Mouse (Mus musculus) neural tube, embryonic 11.5 days (tissue): Measurements from ENCODE around the gene F11r. TPM values are rescaled to one million over a fixed set of nuclear protein-coding genes. Genes with fewer than 3 reads are reported as not detected.

Experiments used
- ATAC-seq: fragments of 200-750 bp; cut with Nextera tagmentation; 2 replicates; pipeline ENCODE4 v1.8.0; 2017; ENCODE audit warnings: moderate number of reproducible peaks, mild to moderate bottlenecking, moderate TSS enrichment, moderate library complexity; ENCODE audit not compliant: insufficient read depth, low FRiP score, low TSS enrichment
- DNase-seq: peaks from one replicate; pipeline ENCODE4 v3.0.0-alpha.2; 2015; ENCODE audit warnings: low spot score
- H3K27ac ChIP-seq: fragments of 300-500 bp; sonication (generic); 2 replicates; pipeline ENCODE4 v1.5.1; 2014; ENCODE audit warnings: low read depth, mild to moderate bottlenecking, low read length
- H3K27me3 ChIP-seq: fragments of 300-500 bp; sonication (generic); 2 replicates; pipeline ENCODE4 v1.6.1; 2014; ENCODE audit warnings: mild to moderate bottlenecking, low read length, mixed read lengths; ENCODE audit not compliant: control insufficient read depth, insufficient read depth
- H3K36me3 ChIP-seq: fragments of 300-500 bp; sonication (generic); 2 replicates; pipeline ENCODE4 v1.6.1; 2014; ENCODE audit warnings: mild to moderate bottlenecking, low read length, moderate library complexity, mixed read lengths; ENCODE audit not compliant: control insufficient read depth, insufficient read depth
- H3K4me1 ChIP-seq: fragments of 300-500 bp; sonication (generic); 2 replicates; pipeline ENCODE4 v1.6.1; 2014; ENCODE audit warnings: low read length, mixed read lengths; ENCODE audit not compliant: control insufficient read depth, insufficient read depth
- H3K4me2 ChIP-seq: fragments of 300-500 bp; sonication (generic); 2 replicates; pipeline ENCODE4 v1.6.1; 2014; ENCODE audit warnings: low read depth, mild to moderate bottlenecking, moderate library complexity
- H3K4me3 ChIP-seq: fragments of 300-500 bp; sonication (generic); 2 replicates; pipeline ENCODE4 v1.5.1; 2014; ENCODE audit warnings: low read depth, low read length
- H3K9ac ChIP-seq: fragments of 300-500 bp; sonication (generic); 2 replicates; pipeline ENCODE4 v1.6.1; 2014; ENCODE audit warnings: mild to moderate bottlenecking, low read length
- H3K9me3 ChIP-seq: fragments of 300-500 bp; sonication (generic); 2 replicates; pipeline ENCODE4 v1.6.1; 2016; ENCODE audit warnings: low read length; ENCODE audit not compliant: control insufficient read depth
- WGBS: fragments of 180-500 bp; shearing (Covaris S2); extraction: QIAGEN DNeasy Blood & Tissue Kit; methylation state at CpG from one replicate; pipeline ENCODE4 v1.1.7; 2014; 5-methylcytosine and 5-hydroxymethylcytosine counted together
- polyA plus RNA-seq: library from polyadenylated mRNA; unstranded; fragments of >200 nt; fragmentation: Nextera tagmentation; extraction: Ambion mirVana; gene quantifications from 2 replicates; pipeline ENCODE4 v1.2.1, GENCODE M21; 2014

F11r gene
- polyA plus RNA-seq, 1 experiment from 2014 or later = 21.0 TPM

DNA sequence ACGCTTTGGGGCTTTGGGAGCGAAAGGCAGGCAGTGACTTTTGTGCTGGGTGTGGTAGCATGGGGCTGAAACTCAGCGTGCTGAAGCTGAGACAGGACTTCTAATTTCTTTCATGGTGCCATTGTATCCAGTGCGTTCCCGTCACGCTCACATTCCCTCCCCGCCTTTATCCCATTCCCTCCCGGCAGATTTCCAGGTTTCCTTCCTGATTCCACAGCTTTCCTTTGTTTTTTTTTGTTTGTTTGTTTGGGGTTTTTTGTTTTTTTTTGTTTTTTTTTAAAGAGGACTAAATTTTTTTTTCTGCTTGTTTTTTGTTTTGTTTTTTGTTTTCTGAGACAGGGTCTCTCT lies 5.1 kb downstream of the F11r start:
- 81% methylated on average over 8 of the region's 8 CpGs for WGBS

GRCm38 (mm10) chr1:171445050-171445449 lies 7.7 kb downstream of the F11r start:
- ATAC-seq (no peak), DNase-seq (no peak)
- H3K4me1 ChIP-seq = no peaks in the 10 kb centered on the region
- peaks cover 3% of the 10 kb centered on the region; the same call in 1 of the 2 replicates for H3K9me3 ChIP-seq
- H3K36me3 ChIP-seq = no peaks in the 10 kb centered on the region
- no peak overlapping the region for H3K4me3 ChIP-seq
- no peak overlapping the region for H3K4me2 ChIP-seq
- H3K27ac ChIP-seq = no peak overlapping the region
- H3K27me3 ChIP-seq = no peaks in the 10 kb centered on the region
- 88% methylated on average over 5 of the region's 5 CpGs for whole genome bisulfite sequencing
- H3K9ac ChIP-seq = no peak overlapping the region

More for the DNA sequence above, 5.1 kb downstream of the F11r start:
- Histone ChIP-seq H3K4me2 (no peak overlapping the region), H3K4me3 (no peak overlapping the region), H3K36me3 (no peaks in the 10 kb centered on the region), H3K27ac (no peak overlapping the region), H3K27me3 (peaks cover 17% of the 10 kb centered on the region), H3K9me3 (peaks cover 3% of the 10 kb centered on the region; the same call in 1 of the 2 replicates), H3K9ac (no peak overlapping the region), H3K4me1 (peaks cover 5% of the 10 kb centered on the region; the same call in 1 of the 2 replicates)
- DNase-seq = no peak
- ATAC-seq = no peak

- no peak overlapping the region for H3K27ac ChIP-seq
- WGBS = 90% methylated on average over 7 of the region's 7 CpGs
- no peak for DNase-seq
Measured at GRCm38 (mm10) chr1:171446854-171447253, 9.5 kb downstream of the F11r start.

DNA sequence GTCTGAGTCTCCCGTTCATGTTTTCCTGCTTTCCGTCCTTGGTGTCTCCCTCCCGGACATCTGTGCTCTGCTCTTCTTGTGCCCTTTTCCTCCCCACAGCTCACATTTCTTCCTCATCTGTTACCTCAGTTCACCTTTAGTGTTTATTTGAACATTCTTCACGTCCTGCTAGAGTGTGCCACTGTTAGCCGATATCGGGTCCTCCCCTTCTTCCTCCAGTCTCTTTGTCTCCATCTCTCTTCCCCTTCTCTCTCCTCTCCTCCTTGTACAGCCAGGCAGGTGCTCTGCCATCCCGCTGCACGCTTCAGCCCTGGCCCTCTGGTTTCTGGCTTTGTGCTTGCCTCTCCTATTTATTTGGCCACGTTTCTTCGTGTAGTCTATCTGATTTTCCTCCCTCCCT lies 10.4 kb downstream of the F11r start:
- Histone ChIP-seq H3K4me3 (no peak overlapping the region), H3K4me2 (no peak overlapping the region), H3K27ac (no peak overlapping the region), H3K27me3 (no peaks in the 10 kb centered on the region), H3K9me3 (peaks cover 3% of the 10 kb centered on the region; the same call in 1 of the 2 replicates), H3K9ac (no peak overlapping the region), H3K36me3 (no peaks in the 10 kb centered on the region), H3K4me1 (no peaks in the 10 kb centered on the region)
- ATAC-seq (no peak), DNase-seq (no peak)
- WGBS = 71% methylated on average over 10 of the region's 10 CpGs

More at GRCm38 (mm10) chr1:171446854-171447253, 9.5 kb downstream of the F11r start:
- ATAC-seq = no peak
- Histone ChIP-seq H3K9me3 (peaks cover 3% of the 10 kb centered on the region; the same call in 1 of the 2 replicates), H3K27me3 (no peaks in the 10 kb centered on the region), H3K4me2 (no peak overlapping the region), H3K4me3 (no peak overlapping the region), H3K4me1 (no peaks in the 10 kb centered on the region), H3K36me3 (no peaks in the 10 kb centered on the region), H3K9ac (no peak overlapping the region)

- DNase-seq (no peak), ATAC-seq (no peak)
- H3K27ac ChIP-seq = no peak overlapping the region
- 90% methylated on average over 11 of the region's 11 CpGs for WGBS
- no peaks in the 10 kb centered on the region for H3K9me3 ChIP-seq
- no peaks in the 10 kb centered on the region for H3K4me1 ChIP-seq
- no peak overlapping the region for H3K9ac ChIP-seq
- no peaks in the 10 kb centered on the region for H3K27me3 ChIP-seq
- no peaks in the 10 kb centered on the region for H3K36me3 ChIP-seq
- no peak overlapping the region for H3K4me3 ChIP-seq
- no peak overlapping the region for H3K4me2 ChIP-seq
Measured at GRCm38 (mm10) chr1:171450062-171450461, 12.7 kb downstream of the F11r start.

DNA sequence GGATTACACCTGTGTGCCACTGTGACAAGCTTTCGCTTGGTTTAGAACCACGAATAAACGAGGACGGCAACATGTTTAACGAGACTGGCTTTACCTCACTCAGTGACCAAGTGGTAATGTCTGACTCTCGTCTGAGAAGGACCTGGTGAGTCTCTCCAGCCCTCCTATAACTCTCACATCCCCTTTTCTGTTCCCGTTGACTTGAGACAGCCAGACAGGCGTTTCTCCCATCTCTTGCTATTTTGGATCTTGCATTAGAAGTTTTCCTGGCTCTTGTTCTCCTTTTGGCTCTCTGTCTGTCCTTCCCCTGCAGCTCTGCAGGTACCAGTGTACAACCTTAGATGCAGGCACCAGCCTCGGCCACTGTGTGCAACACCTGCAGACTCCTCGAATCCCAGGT lies 13.7 kb downstream of the F11r start:
- DNase-seq (no peak), ATAC-seq (no peak)
- H3K27ac ChIP-seq = no peak overlapping the region
- no peaks in the 10 kb centered on the region for H3K27me3 ChIP-seq
- H3K4me3 ChIP-seq = no peak overlapping the region
- no peaks in the 10 kb centered on the region for H3K4me1 ChIP-seq
- H3K9ac ChIP-seq = no peak overlapping the region
- H3K9me3 ChIP-seq = no peaks in the 10 kb centered on the region
- no peaks in the 10 kb centered on the region for H3K36me3 ChIP-seq
- 88% methylated on average over 10 of the region's 10 CpGs for WGBS
- H3K4me2 ChIP-seq = no peak overlapping the region

- DNase-seq (no peak), ATAC-seq (no peak)
- no peak overlapping the region for H3K4me3 ChIP-seq
- H3K9ac ChIP-seq = no peak overlapping the region
- H3K4me2 ChIP-seq = no peak overlapping the region
- WGBS = 80% methylated on average over 5 of the region's 5 CpGs
- no peaks in the 10 kb centered on the region for H3K27me3 ChIP-seq
- H3K27ac ChIP-seq = no peak overlapping the region
- no peaks in the 10 kb centered on the region for H3K4me1 ChIP-seq
- no peaks in the 10 kb centered on the region for H3K36me3 ChIP-seq
- no peaks in the 10 kb centered on the region for H3K9me3 ChIP-seq
Measured at GRCm38 (mm10) chr1:171452522-171452921, 15.2 kb downstream of the F11r start.

DNA sequence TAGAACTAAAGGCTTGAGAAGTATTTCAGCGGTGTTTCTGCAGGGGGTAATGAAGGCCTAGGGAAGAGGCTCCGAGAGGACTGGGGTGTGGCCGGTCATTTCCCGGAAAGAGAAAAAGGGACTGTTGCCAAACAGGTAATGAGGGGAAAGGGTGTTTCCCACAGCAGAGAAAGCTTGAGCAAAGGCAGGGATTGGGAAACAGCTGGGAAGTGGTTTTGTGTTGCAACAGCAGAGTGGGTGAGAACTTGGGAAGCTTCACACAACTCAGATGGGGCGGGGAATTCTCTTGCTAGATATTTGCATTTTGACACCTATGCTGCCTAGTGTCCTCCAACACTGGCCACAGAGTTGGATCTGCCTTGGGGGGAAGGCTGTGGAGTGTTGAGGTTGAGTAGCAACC lies 15.6 kb downstream of the F11r start:
- Histone ChIP-seq H3K9me3 (no peaks in the 10 kb centered on the region), H3K9ac (no peak overlapping the region), H3K27ac (no peak overlapping the region), H3K36me3 (no peaks in the 10 kb centered on the region), H3K4me1 (no peaks in the 10 kb centered on the region), H3K4me2 (no peak overlapping the region), H3K27me3 (no peaks in the 10 kb centered on the region), H3K4me3 (no peak overlapping the region)
- DNase-seq = no peak
- WGBS = 86% methylated on average over 5 of the region's 5 CpGs
- no peak for ATAC-seq

DNA sequence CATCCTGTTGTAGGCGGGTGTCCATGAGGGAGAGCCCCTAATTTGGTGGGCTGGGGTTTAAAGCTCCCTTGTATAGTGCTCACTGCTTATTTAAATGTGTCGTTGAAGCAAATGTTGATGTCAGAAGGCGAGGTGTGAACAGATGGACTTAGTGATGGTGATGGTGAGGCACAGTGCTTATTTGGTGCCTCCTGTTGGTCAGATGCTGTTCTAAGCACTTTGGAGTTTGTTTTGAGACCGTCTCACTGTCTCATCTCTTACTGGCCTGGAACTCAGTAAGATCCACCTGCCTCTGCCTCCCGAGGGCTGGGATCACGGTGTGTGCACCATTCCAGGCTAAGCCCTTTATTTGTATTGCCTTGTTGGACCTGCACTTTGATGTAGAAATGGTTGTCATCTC lies 17.6 kb downstream of the F11r start:
- H3K9me3 ChIP-seq = no peaks in the 10 kb centered on the region
- no peaks in the 10 kb centered on the region for H3K4me1 ChIP-seq
- DNase-seq (no peak), ATAC-seq (no peak)
- H3K27ac ChIP-seq = no peak overlapping the region
- H3K27me3 ChIP-seq = no peaks in the 10 kb centered on the region
- H3K36me3 ChIP-seq = no peaks in the 10 kb centered on the region
- 78% methylated on average over 6 of the region's 6 CpGs for WGBS
- H3K4me2 ChIP-seq = no peak overlapping the region
- H3K4me3 ChIP-seq = no peak overlapping the region
- H3K9ac ChIP-seq = no peak overlapping the region
